Mouse (Mus musculus) erythroblast, adult 5-6 weeks (primary cell): ENCODE measurements around the gene Ranbp3. TPM values are rescaled to one million over a fixed set of nuclear protein-coding genes. Genes with fewer than 3 reads are reported as not detected.
"Not testable (repeated sequence)": the region's sequence is repeated elsewhere in the genome, so short reads cannot be mapped to it uniquely, and the experiment has no call there.

Source experiments
- ATAC-seq: replicated peaks from 2 replicates; pipeline ENCODE4 v1.8.0; 2016; ENCODE audit warnings: moderate number of reproducible peaks, mild to moderate bottlenecking, moderate TSS enrichment, inconsistent platforms; ENCODE audit not compliant: poor library complexity, low FRiP score, severe bottlenecking
- total RNA-seq, 2 experiments: library from RNA; stranded (forward) in 1 of 2; stranded (reverse) in 1 of 2; fragments of 150-400 nt in 1 of 2; fragments of 200-764, 138-1000 nt in 1 of 2; gene quantifications; 2 replicates each; pipeline versions ENCODE4 v1.2.3 to v1.2.4; 2015 to 2017; ENCODE audit warnings: low replicate concordance in 2 of 2

The Ranbp3 gene
- 6.1 and 11.7 TPM in 2 replicates for total RNA-seq (2015; ENCODE audit: low replicate concordance)
- 18.0 and 25.0 TPM in 2 replicates for total RNA-seq (2017; ENCODE audit: low replicate concordance)

DNA sequence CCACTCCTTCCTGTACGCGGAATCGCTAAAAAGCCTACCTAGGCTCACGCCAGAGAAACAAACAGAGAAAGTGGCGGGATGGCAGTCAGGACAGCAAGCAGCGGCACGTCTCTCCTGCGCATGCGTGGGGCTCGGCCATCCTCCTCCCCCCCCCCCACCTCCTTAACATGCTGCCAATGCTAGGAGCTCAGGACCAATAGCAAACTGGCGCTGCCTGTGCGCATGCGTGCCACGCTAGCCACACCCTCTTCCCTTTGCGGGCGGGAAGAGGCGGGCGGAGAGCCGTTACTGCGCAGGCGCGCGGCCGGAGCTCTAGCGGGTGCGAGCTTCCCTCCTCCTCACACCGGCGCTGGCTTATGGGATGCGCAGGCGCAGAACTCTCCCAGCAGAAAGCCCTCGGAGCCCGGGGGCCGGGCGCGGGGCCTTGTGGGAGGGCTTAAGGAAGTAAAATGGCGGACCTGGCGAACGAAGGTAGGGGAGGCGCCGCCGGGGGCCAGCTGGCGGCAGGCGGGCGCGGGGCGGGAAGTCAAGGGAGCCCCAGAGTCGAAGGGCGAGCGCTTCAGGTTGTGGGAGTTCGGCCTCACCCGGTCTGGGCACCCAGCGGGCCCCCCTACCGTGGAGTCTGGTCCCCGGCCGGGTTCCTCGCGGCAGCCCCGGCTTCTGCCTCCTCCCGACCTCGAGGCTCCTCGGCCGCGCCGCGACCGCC is at the start of gene Ranbp3:
Gene Ranbp3, plus strand, starts transcription at position 354 of the 706 bp plus-strand sequence.
- ATAC-seq, result peak; percentile 89

DNA sequence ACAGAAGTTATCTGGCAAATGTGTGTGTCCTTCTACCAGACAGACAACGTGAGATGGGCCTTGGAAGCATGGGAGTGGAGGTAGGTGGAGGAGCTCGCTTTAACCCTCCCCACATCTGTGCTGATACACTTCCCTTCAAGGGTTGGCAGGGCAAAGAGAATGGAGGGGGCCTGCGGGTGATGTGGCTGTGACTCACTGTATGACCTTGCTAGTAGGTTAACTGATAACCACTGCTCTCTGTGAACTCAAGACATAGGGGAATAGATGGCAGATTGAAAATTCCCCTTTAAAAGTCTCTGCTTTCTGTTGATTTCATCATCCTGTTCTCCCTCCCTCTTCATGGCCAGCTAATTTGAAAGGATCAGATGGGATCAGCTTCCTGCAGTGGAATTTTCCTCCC is 47.6 kb upstream of the Ranbp3 start:
- no peak for ATAC-seq

DNA sequence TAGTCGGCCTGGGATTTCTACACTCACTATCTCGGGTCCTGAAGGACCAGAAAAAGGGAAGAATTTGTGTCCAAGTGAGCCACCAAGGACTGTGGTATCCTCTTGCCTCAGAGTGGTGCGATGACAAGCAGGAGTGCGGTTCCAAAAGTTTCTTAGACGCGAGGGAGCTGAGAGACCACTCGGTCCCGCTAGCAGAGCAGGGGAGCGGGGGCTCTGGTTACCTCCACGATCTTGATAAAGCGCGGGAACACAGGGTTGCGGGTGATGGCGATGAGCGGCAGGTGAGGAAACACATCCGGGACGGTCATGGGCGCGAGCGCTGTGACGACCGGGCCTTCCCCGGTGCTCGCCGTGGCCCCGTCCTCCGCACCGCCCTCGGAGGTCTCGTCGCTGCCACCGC is 46.8 kb upstream of the Ranbp3 start:
- ATAC-seq, result 0 out of 2 replicates have a peak, but pooled peaks have one; percentile 3

DNA sequence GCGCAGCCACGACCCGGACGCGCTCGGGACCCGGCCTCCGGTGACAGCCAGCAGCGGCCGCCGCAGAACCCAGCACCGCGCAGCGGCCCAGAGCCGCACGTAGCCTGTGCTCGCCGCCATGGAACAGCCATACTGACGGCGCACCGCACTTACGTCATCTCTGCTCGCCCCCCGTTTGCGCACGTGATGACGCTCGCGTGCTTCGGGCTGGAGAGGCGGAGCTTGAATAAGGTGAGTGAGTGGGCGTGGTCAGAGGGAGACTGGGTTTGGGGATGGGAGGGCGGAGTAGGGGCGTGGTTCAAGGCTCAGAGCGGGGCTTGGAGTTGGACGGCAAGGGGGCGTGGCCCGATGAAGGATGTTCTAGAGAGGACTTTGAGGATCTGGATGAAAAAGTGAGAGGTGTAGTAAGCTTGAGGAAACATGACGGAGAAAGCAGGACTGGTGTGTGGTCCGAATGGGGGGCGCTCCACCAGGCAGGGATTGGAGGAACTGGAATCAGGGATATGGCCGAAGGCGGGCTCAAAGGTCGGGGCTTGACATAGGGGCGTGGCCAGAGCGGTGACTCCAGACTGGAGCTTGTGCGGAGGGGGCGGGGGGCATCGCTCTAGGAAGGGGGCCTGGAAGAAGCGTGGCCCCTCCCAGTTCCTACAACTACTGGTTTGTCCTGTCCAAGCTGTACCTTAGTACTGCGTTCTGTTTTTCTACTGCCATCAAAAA is 46.2 kb upstream of the Ranbp3 start, which contains the start of gene Lonp1:
Gene Lonp1, minus strand, starts transcription at position 134 of the 717 bp plus-strand sequence.
- peak; percentile 95 for ATAC-seq

DNA sequence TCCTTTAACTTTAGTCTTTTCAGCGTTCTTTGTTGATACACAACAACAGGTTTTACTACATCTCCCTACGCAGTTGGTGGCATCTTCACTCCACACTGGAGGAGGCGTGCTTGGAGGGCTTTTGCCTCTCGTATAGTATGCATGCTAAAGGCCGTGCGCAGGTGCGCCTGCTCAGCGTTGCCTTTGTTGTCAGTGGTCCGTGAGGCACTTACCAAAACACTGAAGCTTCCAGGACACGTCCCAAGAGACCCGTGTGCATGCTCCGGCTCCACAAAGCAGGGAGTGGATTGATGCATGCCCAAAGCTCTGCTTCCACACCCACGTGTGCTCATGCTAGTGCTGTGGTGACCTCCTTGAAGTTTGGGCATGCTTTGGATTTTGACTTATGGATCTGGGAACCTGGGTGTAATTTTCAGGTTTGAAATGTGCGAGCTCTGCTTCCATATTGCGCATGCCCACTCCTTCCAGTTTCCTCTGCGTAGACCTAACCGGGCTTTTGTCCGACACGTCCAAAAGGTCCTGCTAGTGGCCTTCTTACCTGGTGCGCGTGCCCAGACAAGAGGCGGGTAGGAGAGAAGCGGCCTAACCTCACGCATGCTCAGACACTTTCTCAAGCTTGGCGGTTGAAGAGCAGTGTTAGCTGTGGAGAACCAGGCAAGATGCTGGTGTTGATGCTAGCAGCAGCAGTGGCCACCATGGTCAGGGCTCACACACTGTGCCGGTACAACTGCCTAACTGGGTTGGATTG is 45.4 kb upstream of the Ranbp3 start, which contains the start of gene Catsperd:
Gene Catsperd, plus strand, starts transcription at position 614 of the 748 bp plus-strand sequence.
- no peak for ATAC-seq

DNA sequence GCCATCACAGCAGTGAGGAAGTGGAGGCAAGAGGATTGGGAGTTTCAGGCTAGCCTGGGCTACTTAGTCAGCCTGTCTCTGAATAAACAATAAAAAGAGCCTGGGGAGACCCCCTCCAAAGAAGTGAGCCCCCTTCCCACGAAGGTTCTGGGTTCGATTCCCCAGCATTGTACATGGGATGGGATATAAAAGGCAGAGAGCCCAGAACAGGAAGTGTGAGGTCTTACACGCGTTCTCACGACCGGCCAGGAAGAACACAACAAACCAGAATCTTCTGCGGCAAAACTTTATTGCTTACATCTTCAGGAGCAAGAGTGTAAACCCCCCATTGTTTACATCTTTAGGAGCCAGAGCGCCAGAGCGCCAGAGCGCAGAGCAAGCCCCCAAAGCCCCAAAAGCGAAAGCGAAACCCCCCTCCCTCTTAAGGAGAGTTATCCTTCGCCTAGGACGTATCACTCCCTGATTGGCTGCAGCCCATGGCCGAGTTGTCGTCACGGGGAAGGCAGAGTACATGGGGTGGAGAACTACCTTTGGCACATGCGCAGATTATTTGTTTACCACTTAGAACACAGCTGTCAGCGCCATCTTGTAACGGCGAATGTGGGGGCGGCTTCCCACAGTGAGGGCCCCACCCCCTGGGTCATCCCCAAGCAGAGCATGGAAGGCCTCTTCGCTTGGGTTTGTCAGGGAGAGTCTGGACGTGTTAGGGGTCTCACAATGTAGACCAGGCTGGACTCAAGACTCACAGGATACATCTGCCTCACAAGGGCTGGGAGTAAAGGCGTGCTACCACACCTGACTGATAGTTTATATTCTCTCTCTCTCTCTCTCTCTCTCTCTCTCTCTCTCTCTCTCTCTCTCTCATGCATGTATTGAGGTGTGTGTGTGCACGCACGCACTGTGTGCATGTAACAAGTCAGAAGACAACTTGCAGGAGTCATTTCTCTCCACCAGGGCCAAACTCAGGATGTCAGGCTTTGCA is 43.0 kb upstream of the Ranbp3 start:
- not testable (repeated sequence) for ATAC-seq

DNA sequence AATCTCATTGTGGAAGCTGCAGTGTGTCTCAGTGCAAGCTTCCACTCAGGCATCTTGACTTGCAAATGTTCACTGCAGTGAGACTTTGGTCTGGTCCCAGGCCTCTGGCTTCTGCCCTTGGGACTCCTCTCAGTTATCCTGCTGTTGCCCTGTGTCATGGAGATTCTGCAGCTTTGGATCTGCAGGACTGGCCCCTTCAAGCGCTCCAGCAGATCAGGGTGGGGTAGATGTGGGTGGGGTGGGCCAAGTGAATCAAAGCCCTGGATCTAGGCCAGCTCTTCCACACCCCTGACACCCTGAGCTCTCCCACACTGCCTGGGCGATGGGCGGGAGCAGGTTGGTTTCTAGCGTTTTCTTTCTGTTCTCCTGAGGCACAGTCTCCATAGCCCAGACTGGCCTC is 41.3 kb upstream of the Ranbp3 start:
- no peak for ATAC-seq

DNA sequence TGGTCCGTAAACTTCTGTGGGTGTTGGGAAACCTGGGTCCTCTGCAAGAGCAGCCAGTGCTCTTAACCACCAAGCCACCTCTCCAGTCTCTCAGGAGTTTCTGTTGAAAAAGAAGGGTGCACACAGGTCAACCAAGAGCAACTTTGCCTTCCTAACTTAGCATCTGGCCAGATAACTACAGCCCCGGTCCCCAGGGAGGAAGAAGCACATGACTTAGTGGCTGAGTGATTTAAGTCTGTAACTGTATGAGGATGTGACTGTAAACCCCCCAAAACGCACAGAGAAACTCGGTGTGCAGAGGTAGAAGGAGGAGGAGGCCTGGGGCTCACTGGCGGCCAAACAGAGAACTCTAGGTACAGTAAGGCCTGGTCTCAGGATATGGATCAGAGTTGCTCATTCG is 39.1 kb upstream of the Ranbp3 start:
- no peak for ATAC-seq

DNA sequence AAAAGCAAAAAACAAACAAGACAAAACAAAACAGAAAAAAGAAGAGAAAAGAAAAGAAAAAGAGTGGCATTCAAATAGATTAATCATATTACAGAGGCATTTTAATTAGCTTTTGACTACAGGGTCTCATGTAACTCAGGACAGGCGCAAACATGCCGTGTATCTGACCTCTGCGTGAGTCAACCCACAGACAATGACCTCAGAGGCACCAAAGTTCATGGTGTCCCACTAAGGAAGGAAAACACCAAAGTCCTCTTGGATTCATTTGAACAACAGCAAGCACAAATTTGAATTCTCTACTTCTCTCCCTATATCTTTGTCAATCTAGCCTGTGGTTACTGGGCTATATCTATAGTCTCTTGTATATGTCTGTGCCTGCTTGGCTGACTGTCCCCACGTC is 29.9 kb upstream of the Ranbp3 start:
- ATAC-seq, result no peak

DNA sequence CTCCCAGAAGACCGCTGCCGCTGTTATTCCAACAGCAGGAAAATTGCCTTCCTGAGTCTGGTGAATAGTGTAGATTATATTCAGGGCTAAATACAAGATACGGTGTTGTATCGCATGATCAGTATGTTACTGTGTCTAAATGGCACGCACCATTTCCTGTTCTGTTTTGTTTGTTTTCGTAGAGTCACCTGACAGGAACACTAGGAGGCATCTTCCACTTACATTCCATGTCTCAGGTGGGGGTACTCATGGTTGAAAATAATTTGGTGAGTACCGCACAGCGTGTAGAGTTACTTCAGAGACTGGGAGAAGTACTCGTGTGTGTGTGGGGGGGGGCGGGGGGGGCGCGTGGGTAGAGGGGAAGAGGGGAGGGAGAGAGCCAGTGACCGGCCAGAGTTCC is 25.5 kb upstream of the Ranbp3 start:
- ATAC-seq, result no peak

DNA sequence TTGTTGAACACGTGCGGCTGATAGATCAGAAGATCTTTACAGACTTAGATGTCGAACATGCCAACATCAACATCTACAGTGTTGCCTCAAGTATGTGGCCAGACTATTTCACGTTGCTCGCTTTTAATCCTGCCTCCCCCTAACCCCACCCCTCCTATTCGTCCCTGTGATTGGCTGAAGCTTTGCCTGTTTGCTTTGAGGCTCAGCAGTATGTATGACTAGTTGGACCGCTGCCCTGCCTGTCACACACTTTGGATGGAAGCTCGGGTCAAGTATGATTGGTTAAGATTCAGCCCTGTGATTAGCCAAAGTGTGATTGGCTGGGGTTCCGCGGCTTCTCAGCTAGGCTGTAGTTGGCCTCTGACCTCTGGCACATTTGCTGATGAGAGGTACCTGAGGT is 21.3 kb upstream of the Ranbp3 start:
- ATAC-seq, result no peak

DNA sequence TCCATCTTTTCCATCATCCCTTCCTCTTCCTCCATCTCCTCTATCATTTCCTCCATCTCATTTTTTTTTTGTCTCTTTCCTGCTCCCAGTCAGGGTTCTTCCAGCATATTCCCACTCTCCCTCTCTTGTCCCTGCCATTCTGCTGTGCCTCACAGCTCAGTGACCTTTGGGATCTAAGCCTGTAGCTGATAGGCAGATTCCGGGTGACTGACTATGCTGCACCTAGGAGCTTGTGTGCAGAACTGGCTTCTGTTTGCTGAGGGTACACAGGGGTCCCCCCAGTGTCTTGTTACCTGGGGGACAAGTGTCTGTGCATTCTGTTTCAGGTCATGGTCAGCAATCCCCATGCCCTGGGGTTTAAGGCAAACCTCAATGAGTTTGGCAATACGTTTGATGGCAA is 18.3 kb upstream of the Ranbp3 start:
- no peak for ATAC-seq

DNA sequence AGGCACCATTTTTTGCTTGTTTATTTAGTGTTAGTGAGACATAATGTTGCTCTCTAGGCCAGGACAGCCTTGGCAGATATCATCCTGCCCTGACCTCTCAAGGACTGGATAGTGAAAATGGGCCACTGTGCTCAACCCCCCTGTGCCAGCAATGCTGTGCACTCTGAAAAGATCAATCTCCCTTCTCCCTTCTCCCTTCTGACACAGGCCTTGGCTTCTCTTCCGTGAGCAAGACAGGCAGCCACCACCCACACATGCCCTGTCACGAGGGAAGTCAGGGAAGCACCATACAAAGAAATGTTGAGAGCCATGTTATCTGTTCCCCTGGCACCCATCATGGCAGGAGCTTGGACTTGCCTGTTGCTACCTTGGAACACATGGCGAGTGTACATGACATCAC is 17.8 kb upstream of the Ranbp3 start:
- ATAC-seq, result no peak

DNA sequence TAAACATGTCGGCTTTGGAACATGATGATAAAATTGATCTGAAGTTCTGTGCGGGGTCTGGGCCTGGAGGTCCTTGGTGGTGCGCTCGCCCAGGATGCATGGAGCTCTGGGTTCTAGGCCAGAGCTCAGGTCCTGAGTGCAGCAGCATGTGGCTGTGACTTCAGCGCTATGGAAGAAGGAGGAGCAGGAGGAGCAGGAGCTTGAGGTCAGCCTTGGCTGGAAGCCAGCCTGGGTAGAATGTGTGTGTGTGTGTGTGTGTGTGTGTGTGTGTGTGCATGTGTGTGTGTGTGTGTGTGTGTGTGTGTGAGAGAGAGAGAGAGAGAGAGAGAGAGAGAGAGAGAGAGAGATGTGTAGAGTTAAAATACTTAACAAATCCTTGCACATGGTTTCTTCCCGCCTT is 16.9 kb upstream of the Ranbp3 start:
- ATAC-seq, result no peak

DNA sequence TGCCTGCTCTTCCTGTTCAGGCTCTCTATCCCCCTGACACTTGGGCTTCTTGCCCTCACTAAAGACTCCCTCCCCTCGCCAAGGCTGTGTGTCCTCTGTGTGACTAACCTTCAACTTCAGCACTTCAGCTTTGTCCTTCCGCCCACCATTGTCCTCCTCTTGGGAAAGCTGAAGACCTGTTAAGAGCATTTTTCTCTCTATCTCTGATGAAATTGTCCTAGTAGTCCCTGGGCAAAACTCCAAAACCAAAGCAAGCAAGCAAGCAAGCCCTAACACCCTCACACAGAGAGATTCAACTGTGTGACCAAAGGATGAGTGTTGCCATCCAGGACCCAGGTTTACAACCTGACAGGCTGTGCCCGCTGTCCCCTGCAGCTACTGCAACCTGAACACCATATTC is 9.4 kb upstream of the Ranbp3 start:
- ATAC-seq, result no peak

DNA sequence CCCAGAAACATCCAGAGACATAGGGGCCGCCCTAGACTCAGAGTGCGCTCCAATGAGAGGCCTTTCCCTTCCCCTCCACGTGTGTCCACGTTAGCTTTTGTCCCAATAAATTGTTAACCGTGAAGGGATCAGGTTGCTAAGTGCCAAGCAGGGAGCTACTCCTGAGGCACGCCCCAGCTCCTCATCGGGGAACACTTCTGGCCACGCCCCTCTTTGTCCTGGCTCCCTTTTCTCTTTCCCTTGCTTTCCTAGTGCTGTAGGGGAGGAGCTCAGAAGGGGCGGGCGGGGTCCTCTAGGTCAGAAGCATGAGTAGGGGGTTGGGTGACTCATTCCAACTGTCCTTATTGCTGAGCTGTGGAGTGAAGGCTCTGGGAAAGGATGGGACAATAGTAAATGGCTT is 8.8 kb upstream of the Ranbp3 start:
- ATAC-seq, result no peak

DNA sequence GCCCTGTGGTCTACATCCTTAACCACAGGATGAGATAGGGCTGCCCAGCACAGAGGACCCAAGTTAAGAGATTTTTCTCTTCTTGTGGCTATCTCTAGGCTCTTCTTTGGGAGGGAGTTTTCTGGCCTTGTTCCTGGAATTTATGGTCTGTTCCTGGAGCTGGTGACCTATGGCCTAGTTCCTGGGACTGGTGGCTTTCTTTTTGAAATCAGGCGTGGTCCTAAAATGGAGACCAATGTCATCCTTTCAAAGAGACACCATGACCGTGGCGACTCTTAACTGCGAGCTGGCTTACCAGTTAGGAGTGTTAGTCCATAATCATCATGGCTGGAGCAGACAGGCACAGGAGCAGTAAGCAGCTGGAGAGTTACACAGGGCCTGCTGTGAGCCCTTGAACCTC is 6.7 kb upstream of the Ranbp3 start:
- ATAC-seq, result no peak

DNA sequence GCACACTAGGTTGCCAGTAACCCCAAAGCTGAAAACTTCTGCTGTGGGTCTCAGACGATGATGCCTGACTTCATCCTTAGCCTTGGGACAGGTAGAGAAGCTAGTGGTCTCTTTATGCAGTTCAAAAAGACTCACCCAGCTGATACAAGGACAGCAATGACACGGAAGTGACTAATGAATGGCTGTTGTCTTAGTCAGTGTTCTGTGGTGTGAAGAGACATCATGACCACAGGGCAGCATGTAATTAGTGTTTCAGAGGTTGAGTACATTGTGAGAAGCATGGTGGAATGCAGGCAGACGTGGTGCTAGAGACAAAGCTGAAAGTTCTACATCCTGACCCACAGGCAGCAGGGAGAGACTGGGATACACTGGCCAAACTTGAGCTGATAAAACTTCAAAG is 5.5 kb upstream of the Ranbp3 start:
- no peak for ATAC-seq

DNA sequence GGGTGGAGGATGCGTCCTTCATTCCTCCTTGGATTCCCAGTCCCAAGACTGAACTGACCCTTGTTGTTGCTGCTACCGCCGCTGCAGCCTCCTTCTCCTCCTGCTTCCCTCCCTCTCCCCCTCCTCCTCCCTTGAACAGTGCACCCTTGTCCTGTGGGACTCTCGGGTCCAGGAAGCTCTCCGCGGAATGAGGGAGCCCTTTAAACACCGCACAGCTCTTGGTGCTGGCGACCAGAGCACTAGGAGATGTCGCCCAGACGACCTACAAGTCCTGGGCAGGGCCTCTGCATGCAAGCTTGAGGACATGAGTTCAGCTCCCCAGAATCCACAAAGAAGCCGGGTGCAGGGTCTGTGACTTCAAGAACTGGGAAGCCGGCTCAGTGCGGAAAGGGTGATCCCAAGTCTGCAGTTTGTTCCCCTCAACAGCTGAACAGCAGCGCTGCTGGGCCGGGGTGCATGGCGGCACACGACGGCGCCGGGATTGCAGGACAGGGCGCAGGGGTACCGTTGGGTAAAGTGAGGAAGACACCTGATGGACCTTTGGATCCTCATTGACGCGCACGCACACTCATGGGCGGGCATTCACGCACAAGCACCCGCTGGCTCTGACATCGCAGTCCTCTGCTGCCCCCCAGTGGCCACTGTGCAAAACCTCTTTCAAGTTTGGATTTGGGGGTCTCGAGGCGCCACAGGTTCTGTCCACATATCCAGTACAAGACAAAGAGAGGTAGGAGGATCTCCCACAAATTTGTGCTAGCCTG is 4.5 kb upstream of the Ranbp3 start:
- peak; percentile 44 for ATAC-seq
